Mouse (Mus musculus) cerebellum, adult 11 months (tissue): ENCODE results near the gene Spag5.
A peak's percentile ranks its signal among the peaks of the same experiment; 100 is the strongest.
"Not testable (repeated sequence)": the region's sequence is repeated elsewhere in the genome, so short reads cannot be mapped to it uniquely, and the experiment has no call there.

Source experiments
- DNase-seq: peaks from one replicate; pipeline ENCODE4 v3.0.0; 2022

Spag5 gene

GRCm38 (mm10) chr11:78301357-78302084, at the start of gene Spag5:
Gene Spag5, plus strand, starts transcription at chr11:78301529.
- DNase-seq, result peak; percentile 81

GRCm38 (mm10) chr11:78256618-78257017, 44.7 kb upstream of the Spag5 start:
- DNase-seq, result no peak

GRCm38 (mm10) chr11:78260489-78261258, 40.7 kb upstream of the Spag5 start:
- no peak for DNase-seq

GRCm38 (mm10) chr11:78261380-78262352, 39.7 kb upstream of the Spag5 start, which contains the start of gene 2610507B11Rik:
Gene 2610507B11Rik, plus strand, starts transcription at chr11:78261752.
- peak; percentile 92 for DNase-seq

GRCm38 (mm10) chr11:78262550-78262949, 38.8 kb upstream of the Spag5 start:
- peak; percentile 31 for DNase-seq

GRCm38 (mm10) chr11:78265571-78265970, 35.8 kb upstream of the Spag5 start:
- DNase-seq, result no peak

GRCm38 (mm10) chr11:78271986-78272385, 29.3 kb upstream of the Spag5 start:
- DNase-seq, result no peak

- DNase-seq, result no peak
These were observed 25.7 kb upstream of the Spag5 start for GRCm38 (mm10) chr11:78275596-78275995.

GRCm38 (mm10) chr11:78276169-78276568, 25.2 kb upstream of the Spag5 start:
- DNase-seq, result not testable (repeated sequence)

GRCm38 (mm10) chr11:78278853-78279252, 22.5 kb upstream of the Spag5 start:
- no peak for DNase-seq

- no peak for DNase-seq
These were observed 21.7 kb upstream of the Spag5 start for GRCm38 (mm10) chr11:78279586-78279985.

GRCm38 (mm10) chr11:78289146-78289763, 12.1 kb upstream of the Spag5 start:
- no peak for DNase-seq

GRCm38 (mm10) chr11:78290654-78291053, 10.7 kb upstream of the Spag5 start, which contains the start of gene BC030499:
Gene BC030499, plus strand, starts transcription at chr11:78290841.
- DNase-seq, result no peak

GRCm38 (mm10) chr11:78294585-78294984, 6.7 kb upstream of the Spag5 start:
- DNase-seq, result no peak

- no peak for DNase-seq
These were observed 412 bp upstream of the Spag5 start for GRCm38 (mm10) chr11:78300917-78301316.

- DNase-seq, result no peak
These were observed 3.9 kb downstream of the Spag5 start for GRCm38 (mm10) chr11:78305272-78305671.

- DNase-seq, result no peak
These were observed 9.7 kb downstream of the Spag5 start for GRCm38 (mm10) chr11:78310861-78311511.

GRCm38 (mm10) chr11:78313662-78314061, 12.3 kb downstream of the Spag5 start:
- DNase-seq, result no peak

- no peak for DNase-seq
These were observed 17.1 kb downstream of the Spag5 start for GRCm38 (mm10) chr11:78318411-78318810.

- no peak for DNase-seq
These were observed 20.9 kb downstream of the Spag5 start for GRCm38 (mm10) chr11:78322076-78322831.

GRCm38 (mm10) chr11:78322860-78323259, 21.5 kb downstream of the Spag5 start, which contains the start of gene Aldoc:
Gene Aldoc, plus strand, starts transcription at chr11:78322968.
- DNase-seq, result peak; percentile 89
